Mouse (Mus musculus) megakaryocyte, embryonic 14.5 days (primary cell): ENCODE measurements around the gene Rnasek. TPM values are rescaled to one million over a fixed set of nuclear protein-coding genes. Genes with fewer than 3 reads are reported as not detected.

ENCODE experiments used
- H3K27me3 ChIP-seq: replicated peaks from 2 replicates; pipeline ENCODE3; 2012; ENCODE audit warnings: inconsistent platforms
- H3K36me3 ChIP-seq: replicated peaks from 2 replicates; pipeline ENCODE3; 2012; ENCODE audit warnings: low read length, inconsistent platforms, mixed read lengths
- H3K4me1 ChIP-seq: 2 replicates; pipeline ENCODE4 v1.6.1; 2012; ENCODE audit warnings: inconsistent platforms
- H3K4me3 ChIP-seq: replicated peaks from 2 replicates; pipeline ENCODE3; 2012; ENCODE audit warnings: moderate library complexity, mild to moderate bottlenecking, inconsistent platforms
- H3K9me3 ChIP-seq: 2 replicates; pipeline ENCODE4 v1.6.1; 2012; ENCODE audit warnings: inconsistent platforms
- FLI1 ChIP-seq: IDR thresholded peaks from 2 replicates; pipeline ENCODE4 v1.6.1; 2012; ENCODE audit warnings: low read length, inconsistent platforms, mixed read lengths
- GATA1 ChIP-seq: IDR thresholded peaks from 3 replicates; pipeline ENCODE4 v1.6.1; 2012; ENCODE audit warnings: mixed read lengths, low read length, inconsistent platforms, borderline replicate concordance
- polyA plus RNA-seq: library from polyadenylated mRNA; stranded (reverse); fragments of >175 nt; gene quantifications from 2 replicates; pipeline ENCODE4 v1.2.3, GENCODE M21; 2012; ENCODE audit warnings: low replicate concordance; ENCODE audit not compliant: insufficient read depth

Rnasek gene
- polyA plus RNA-seq, 1 experiment = 1,064 TPM

DNA sequence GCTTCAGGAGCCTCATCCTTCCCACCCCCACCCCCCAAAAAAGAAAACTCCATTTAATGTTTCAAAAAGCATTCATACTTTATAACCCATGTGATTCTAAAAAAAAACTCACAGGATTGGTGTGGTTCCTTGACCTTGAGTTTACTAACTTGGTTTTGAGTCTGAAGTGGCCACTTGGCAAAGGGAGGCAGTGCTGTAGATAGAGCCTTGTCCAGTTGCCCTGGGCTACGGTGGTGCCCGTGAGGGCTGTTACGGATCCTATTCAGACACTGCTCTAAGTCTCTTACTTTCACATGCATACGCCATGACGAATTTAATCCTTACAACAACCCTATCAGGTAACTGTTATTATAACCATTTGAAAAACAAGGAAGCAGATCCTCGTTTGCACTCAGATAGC, 27.7 kb downstream of the Rnasek start:
- TF ChIP-seq GATA1 (no peak), FLI1 (no peak)
- Histone ChIP-seq H3K9me3 (no peaks in the 10 kb centered on the region), H3K27me3 (peaks cover 67% of the 10 kb centered on the region), H3K4me3 (no peak overlapping the region), H3K36me3 (peaks cover 16% of the 10 kb centered on the region), H3K4me1 (peaks cover 30% of the 10 kb centered on the region)

- Histone ChIP-seq H3K4me1 (peaks cover 38% of the 10 kb centered on the region), H3K4me3 (no peak overlapping the region), H3K27me3 (peaks cover 76% of the 10 kb centered on the region), H3K9me3 (no peaks in the 10 kb centered on the region), H3K36me3 (peaks cover 4% of the 10 kb centered on the region)
- TF ChIP-seq GATA1 (no peak), FLI1 (no peak)
Observed at GRCm38 (mm10) chr11:70210681-70211080, 29.0 kb downstream of the Rnasek start.

- H3K9me3 ChIP-seq = no peaks in the 10 kb centered on the region
- H3K4me3 ChIP-seq = no peak overlapping the region
- H3K36me3 ChIP-seq = no peaks in the 10 kb centered on the region
- peaks cover 68% of the 10 kb centered on the region for H3K27me3 ChIP-seq
- peaks cover 40% of the 10 kb centered on the region for H3K4me1 ChIP-seq
- no peak for TF ChIP-seq GATA1
- no peak for TF ChIP-seq FLI1
Observed at GRCm38 (mm10) chr11:70208778-70209388, 30.8 kb downstream of the Rnasek start.

DNA sequence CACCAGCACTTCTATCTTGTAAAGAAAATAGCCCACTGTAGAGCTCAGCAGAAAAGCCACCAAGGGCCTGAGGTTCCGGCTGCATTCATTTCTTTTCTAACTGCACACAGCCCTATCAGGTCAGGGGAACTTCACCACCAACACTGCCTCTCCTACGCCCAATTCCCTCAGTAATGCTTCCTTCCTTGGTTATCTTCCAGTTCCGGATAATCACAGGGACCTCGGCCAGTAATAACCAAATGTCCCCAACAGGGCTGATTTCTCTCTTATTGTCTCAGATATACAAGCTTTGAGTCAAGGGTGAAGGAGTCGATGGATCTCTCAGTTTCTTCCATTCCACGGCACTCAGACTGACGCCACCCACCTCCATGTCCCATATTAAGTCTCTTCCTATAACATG, 32.4 kb downstream of the Rnasek start:
- peaks cover 41% of the 10 kb centered on the region for H3K4me1 ChIP-seq
- TF ChIP-seq GATA1 (no peak), FLI1 (no peak)
- no peaks in the 10 kb centered on the region for H3K36me3 ChIP-seq

GRCm38 (mm10) chr11:70206801-70207200, 32.8 kb downstream of the Rnasek start:
- no peaks in the 10 kb centered on the region for H3K36me3 ChIP-seq
- no peak overlapping the region for H3K4me3 ChIP-seq
- H3K27me3 ChIP-seq = peaks cover 66% of the 10 kb centered on the region
- no peak for TF ChIP-seq GATA1
- TF ChIP-seq FLI1 = no peak
- H3K9me3 ChIP-seq = 0 out of 2 replicates have a peak, but pooled peaks cover 3% of the 10 kb centered on the region
- peaks cover 46% of the 10 kb centered on the region for H3K4me1 ChIP-seq

More for the DNA sequence above, 32.4 kb downstream of the Rnasek start:
- Histone ChIP-seq H3K9me3 (no peaks in the 10 kb centered on the region), H3K27me3 (peaks cover 65% of the 10 kb centered on the region), H3K4me3 (no peak overlapping the region)

DNA sequence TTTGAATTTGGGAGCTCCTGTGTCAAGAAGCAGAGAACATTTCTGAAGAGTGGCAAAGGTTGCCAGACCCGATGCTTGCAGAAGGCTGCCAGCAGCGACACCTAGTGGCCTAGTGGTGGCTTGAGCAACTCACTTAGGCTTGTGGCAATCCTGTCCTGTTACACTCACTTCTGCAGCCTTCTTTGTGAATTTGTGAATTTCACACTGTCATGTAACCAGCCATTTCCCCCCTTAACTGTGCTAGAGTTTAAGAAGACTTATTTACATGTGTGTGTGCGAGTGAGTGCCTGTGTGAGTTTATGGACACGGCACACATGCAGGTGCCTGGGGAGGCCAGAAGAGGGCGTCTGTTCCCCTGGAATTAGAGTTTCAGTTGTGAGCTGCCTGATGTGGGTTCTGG, 38.0 kb downstream of the Rnasek start:
- Histone ChIP-seq H3K36me3 (no peaks in the 10 kb centered on the region), H3K9me3 (0 out of 2 replicates have a peak, but pooled peaks cover 4% of the 10 kb centered on the region), H3K27me3 (peaks cover 69% of the 10 kb centered on the region), H3K4me3 (no peak overlapping the region), H3K4me1 (peaks cover 57% of the 10 kb centered on the region)
- TF ChIP-seq GATA1 = no peak
- TF ChIP-seq FLI1 = no peak

GRCm38 (mm10) chr11:70200036-70200608, 39.5 kb downstream of the Rnasek start:
- Histone ChIP-seq H3K4me1 (peaks cover 49% of the 10 kb centered on the region), H3K4me3 (no peak overlapping the region), H3K9me3 (peaks cover 10% of the 10 kb centered on the region), H3K36me3 (no peaks in the 10 kb centered on the region), H3K27me3 (peaks cover 73% of the 10 kb centered on the region)
- no peak for TF ChIP-seq GATA1
- TF ChIP-seq FLI1 = no peak

DNA sequence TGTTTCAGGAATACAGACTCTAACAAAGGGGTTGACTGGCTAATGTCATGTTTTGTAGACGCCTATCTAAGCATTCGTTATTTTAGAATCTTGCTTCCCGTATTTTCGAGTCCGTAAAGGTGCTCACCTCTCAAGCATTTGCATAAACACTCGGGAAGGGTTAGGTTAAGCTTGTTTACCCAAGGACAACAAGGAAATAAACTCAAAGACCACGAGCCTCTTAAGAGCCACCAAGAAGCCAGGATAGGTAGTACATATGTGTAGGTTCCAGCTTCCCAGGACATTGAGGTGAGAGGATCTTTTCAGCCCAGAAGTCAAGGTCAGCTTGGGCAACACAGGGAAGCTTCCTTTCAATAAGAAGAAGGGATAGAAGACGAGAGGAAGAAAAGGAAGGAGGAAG, 40.5 kb downstream of the Rnasek start:
- H3K4me1 ChIP-seq = peaks cover 41% of the 10 kb centered on the region
- H3K4me3 ChIP-seq = no peak overlapping the region
- TF ChIP-seq FLI1 (no peak), GATA1 (no peak)
- H3K9me3 ChIP-seq = peaks cover 11% of the 10 kb centered on the region
- H3K36me3 ChIP-seq = no peaks in the 10 kb centered on the region
- H3K27me3 ChIP-seq = peaks cover 73% of the 10 kb centered on the region

- no peak overlapping the region for H3K4me3 ChIP-seq
- no peaks in the 10 kb centered on the region for H3K36me3 ChIP-seq
- H3K4me1 ChIP-seq = peaks cover 43% of the 10 kb centered on the region
- peaks cover 76% of the 10 kb centered on the region for H3K27me3 ChIP-seq
- H3K9me3 ChIP-seq = peaks cover 11% of the 10 kb centered on the region
- TF ChIP-seq FLI1 (no peak), GATA1 (no peak)
Observed at GRCm38 (mm10) chr11:70198332-70198731, 41.3 kb downstream of the Rnasek start.
